Mouse (Mus musculus) ES-Bruce4 (cell line): ENCODE measurements around the gene P3h2.

Experiments
- CTCF ChIP-seq: IDR thresholded peaks from one replicate; pipeline ENCODE4 v1.8.1; 2011; ENCODE audit warnings: low read depth, low read length
- POLR2A ChIP-seq: IDR thresholded peaks from one replicate; pipeline ENCODE4 v1.8.1; 2011; ENCODE audit warnings: low read length; ENCODE audit not compliant: insufficient read depth

- no peak for TF ChIP-seq CTCF
- TF ChIP-seq POLR2A: no peak
Measured at GRCm38 (mm10) chr16:26077246-26078099, 28.1 kb downstream of the P3h2 start.
